In the genomic region with DNA sequence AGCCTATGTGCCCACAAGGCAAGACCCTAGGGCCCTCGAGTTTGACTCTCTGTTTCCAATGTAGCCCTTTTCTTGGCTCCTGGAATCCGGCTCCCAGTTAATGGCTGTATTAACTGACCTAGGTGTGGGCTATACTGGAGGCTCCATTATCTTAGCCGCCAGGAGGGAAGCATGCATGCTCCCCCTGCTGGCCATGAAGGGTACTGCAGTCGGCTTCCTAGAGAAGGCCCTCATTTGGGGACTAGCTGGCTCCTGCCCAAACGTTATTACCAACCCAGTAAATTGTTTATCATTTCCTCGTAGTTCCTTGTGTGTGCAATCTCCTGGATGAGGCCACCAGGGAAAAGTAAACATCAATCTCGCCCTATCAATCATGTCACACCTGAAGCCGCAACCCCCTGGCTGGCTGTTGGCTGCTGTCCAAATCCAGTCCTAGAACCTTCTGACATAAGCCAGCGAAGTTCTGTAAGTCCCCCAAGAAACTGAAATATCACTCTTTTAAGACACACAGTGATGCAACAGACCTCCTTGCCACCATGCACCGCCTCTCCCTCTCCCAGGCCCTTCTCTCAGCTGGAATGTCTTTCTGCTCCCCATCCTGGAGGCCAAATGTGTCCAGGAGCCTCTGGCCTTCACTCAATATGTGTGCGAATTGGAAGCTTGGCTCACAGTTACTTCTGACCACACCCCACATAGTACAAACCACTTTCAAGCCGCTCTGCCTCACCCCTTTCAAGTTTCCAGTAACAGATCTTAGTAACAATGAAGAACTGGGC, we compare ENCODE assay signal across 9 mouse cellular contexts. TPM values are rescaled to one million over a fixed set of nuclear protein-coding genes. Genes with fewer than 3 reads are reported as not detected.
A peak's percentile ranks its signal among the peaks of the same experiment; 100 is the strongest.
DNase-seq lines count a peak whose midpoint lies in the region; ATAC-seq and TF ChIP-seq lines count a peak whose summit lies in the region.
"Had no signal": no experiment of that assay in that cellular context is flagged by ENCODE, and none has a peak within 500 bp of the region (broad histone marks: within the 10 kb centered on the region; RNA-seq: fewer than 3 reads in every experiment).

No protein-coding gene starts in this region.

- DNase-seq in neural tube, embryonic 10.5 days (ENCODE audit: extremely low spot score, low spot score) = peak; percentile 86
- peak; percentile 64 to 75 for DNase-seq in cerebellum, adult 18-20 months
- peak; percentile 54 for DNase-seq in induced T-regulatory cell, adult 2 months (ENCODE audit: low read depth)
- peak; percentile 50 for DNase-seq in naive thymus-derived CD4-positive, alpha-beta T cell, adult 2 months (ENCODE audit: low read depth)
- peak; percentile 49 for DNase-seq in thymus, adult 2 months

- WGBS in neural tube, embryonic 15.5 days = 41% methylated on average over 12 of the region's 12 CpGs
- WGBS in forebrain, embryonic 15.5 days = 52% methylated on average over 12 of the region's 12 CpGs
- WGBS in limb, embryonic 13.5 days = 34% methylated on average over 12 of the region's 12 CpGs
- WGBS in thymus, adult 2 months = 47% methylated on average over 12 of the region's 12 CpGs

- H3K9me3 ChIP-seq in neural tube, embryonic 15.5 days (replicated peaks) = no peaks in the 10 kb centered on the region
- H3K9me3 ChIP-seq in forebrain, embryonic 15.5 days = no peaks in the 10 kb centered on the region
- no peaks in the 10 kb centered on the region for H3K9me3 ChIP-seq in limb, embryonic 13.5 days
- H3K9me3 ChIP-seq: embryonic facial prominence, embryonic 15.5 days had no signal

- peaks cover 10% of the 10 kb centered on the region; the same call in 1 of the 2 replicates for H3K4me1 ChIP-seq in neural tube, embryonic 15.5 days
- peaks cover 8% of the 10 kb centered on the region; the same call in 1 of the 2 replicates for H3K4me1 ChIP-seq in forebrain, embryonic 15.5 days
- H3K4me1 ChIP-seq in limb, embryonic 13.5 days = peaks cover 5% of the 10 kb centered on the region; the same call in 1 of the 2 replicates
- no peaks in the 10 kb centered on the region for H3K4me1 ChIP-seq in thymus, adult 2 months (replicated peaks; ENCODE audit: control insufficient read depth, insufficient read depth, low read length)
- H3K4me1 ChIP-seq: embryonic facial prominence, embryonic 15.5 days had no signal

- H3K4me2 ChIP-seq in neural tube, embryonic 15.5 days = no peak overlapping the region
- H3K4me2 ChIP-seq in forebrain, embryonic 15.5 days (replicated peaks) = no peak overlapping the region
- no peak overlapping the region for H3K4me2 ChIP-seq in limb, embryonic 13.5 days (replicated peaks)
- H3K4me2 ChIP-seq: embryonic facial prominence, embryonic 15.5 days had no signal

- no peaks in the 10 kb centered on the region for H3K36me3 ChIP-seq in neural tube, embryonic 15.5 days
- H3K36me3 ChIP-seq in forebrain, embryonic 15.5 days = no peaks in the 10 kb centered on the region
- H3K36me3 ChIP-seq in limb, embryonic 13.5 days = no peaks in the 10 kb centered on the region
- H3K36me3 ChIP-seq in thymus, adult 2 months (ENCODE audit: control insufficient read depth, insufficient read depth, low read length) = no peaks in the 10 kb centered on the region
- H3K36me3 ChIP-seq: embryonic facial prominence, embryonic 15.5 days had no signal

- 0 out of 2 replicates have a peak, but pooled peaks cover 5% of the 10 kb centered on the region for H3K27me3 ChIP-seq in neural tube, embryonic 15.5 days (replicated peaks)
- H3K27me3 ChIP-seq in forebrain, embryonic 15.5 days = no peaks in the 10 kb centered on the region
- H3K27me3 ChIP-seq in limb, embryonic 13.5 days = peaks cover 22% of the 10 kb centered on the region
- H3K27me3 ChIP-seq in thymus, adult 2 months (ENCODE audit: control insufficient read depth, insufficient read depth, low read length) = no peaks in the 10 kb centered on the region

- no peak for ATAC-seq in neural tube, embryonic 15.5 days (ENCODE audit: low FRiP score)
- ATAC-seq in forebrain, embryonic 15.5 days (replicated peaks) = 0 out of 2 replicates have a peak, but pooled peaks have one; percentile 46
- ATAC-seq in limb, embryonic 13.5 days (ENCODE audit: low FRiP score, low read depth) = peak; percentile 67

- H3K4me3 ChIP-seq in neural tube, embryonic 15.5 days (replicated peaks) = no peak overlapping the region
- H3K4me3 ChIP-seq in forebrain, embryonic 15.5 days = no peak overlapping the region
- no peak overlapping the region for H3K4me3 ChIP-seq in limb, embryonic 13.5 days
- H3K4me3 ChIP-seq in thymus, adult 2 months (ENCODE audit: control insufficient read depth, insufficient read depth, low read length) = no peak overlapping the region
- H3K4me3 ChIP-seq: embryonic facial prominence, embryonic 15.5 days had no signal

- peak; percentile 90; the same call in 1 of the 2 replicates for TF ChIP-seq CTCF in thymus, adult 2 months (IDR thresholded peaks at IDR 0.05; ENCODE audit: borderline replicate concordance, control insufficient read depth, extremely low read depth, insufficient read depth, low read length, poor library complexity)

- H3K9ac ChIP-seq in neural tube, embryonic 15.5 days (replicated peaks) = no peak overlapping the region
- no peak overlapping the region for H3K9ac ChIP-seq in forebrain, embryonic 15.5 days (replicated peaks)
- no peak overlapping the region for H3K9ac ChIP-seq in limb, embryonic 13.5 days
- H3K9ac ChIP-seq: embryonic facial prominence, embryonic 15.5 days had no signal

- no peak overlapping the region for H3K27ac ChIP-seq in neural tube, embryonic 15.5 days (replicated peaks)
- H3K27ac ChIP-seq in forebrain, embryonic 15.5 days (replicated peaks) = no peak overlapping the region
- H3K27ac ChIP-seq in limb, embryonic 13.5 days = no peak overlapping the region
- H3K27ac ChIP-seq in thymus, adult 2 months (ENCODE audit: control insufficient read depth, insufficient read depth, low read length) = no peak overlapping the region
- H3K27ac ChIP-seq: embryonic facial prominence, embryonic 15.5 days had no signal

- TF ChIP-seq POLR2A in thymus, adult 2 months (IDR thresholded peaks at IDR 0.05; ENCODE audit: control insufficient read depth, extremely low read depth, insufficient read depth, low read length, poor library complexity) = no peak

RNA-seq across cellular contexts. Expression of a gene that starts 7.6 kb away (rescaled TPM):
- polyA plus RNA-seq in neural tube, embryonic 15.5 days (2015; fragmentation: Nextera tagmentation; extraction: Ambion mirVana) = 26.3 and 29.7 TPM in 2 replicates
- 21.9 and 23.2 TPM in 2 replicates for polyA plus RNA-seq in forebrain, embryonic 15.5 days (2015; fragmentation: Nextera tagmentation; extraction: Ambion mirVana)
- polyA plus RNA-seq in limb, embryonic 13.5 days (2015; fragmentation: Nextera tagmentation; extraction: Ambion mirVana) = 16.9 and 22.0 TPM in 2 replicates
- polyA plus RNA-seq in thymus, adult 2 months (2012; rRNA removed) = 2.8 and 3.6 TPM in 2 replicates
